Mouse (Mus musculus) lung, adult 2 months (tissue): ENCODE results near the gene Nbeal2.

Source experiments
- CTCF ChIP-seq: fragments of 200-500 bp; IDR thresholded peaks from 2 replicates; pipeline ENCODE4 v1.5.1; 2011; ENCODE audit warnings: mild to moderate bottlenecking, low read length, control low read depth; ENCODE audit not compliant: insufficient read depth
- POLR2A ChIP-seq: fragments of 200-500 bp; IDR thresholded peaks from 2 replicates; pipeline ENCODE4 v1.6.1; 2011; ENCODE audit warnings: low read depth, mild to moderate bottlenecking, control low read depth, low read length, borderline replicate concordance; ENCODE audit errors: extremely low read depth

DNA sequence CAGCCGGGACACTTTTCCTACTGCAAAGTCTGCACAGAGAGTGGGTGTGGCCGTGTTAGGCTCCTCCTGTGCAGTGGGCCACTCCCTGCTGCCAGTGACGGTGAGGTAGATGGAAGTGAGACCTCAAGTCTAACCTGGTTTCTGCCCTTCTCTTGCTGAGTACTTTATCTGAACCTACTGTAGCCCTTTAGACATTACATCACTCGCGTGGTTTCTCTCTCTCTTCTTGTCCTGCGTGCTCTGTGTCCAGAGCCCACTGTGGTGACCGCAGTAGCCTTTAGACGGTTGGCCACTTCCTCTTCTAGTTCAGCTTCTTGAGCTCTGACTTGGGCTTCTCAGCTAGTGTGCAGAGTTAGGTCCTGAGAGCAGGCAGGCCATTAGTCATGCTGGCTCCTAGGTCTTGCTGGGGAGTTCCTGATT is 22.5 kb upstream of the Nbeal2 start:
- TF ChIP-seq POLR2A (no peak), CTCF (no peak)
